Mouse (Mus musculus) liver, embryonic 14.5 days (tissue): ENCODE data around the gene Pomc. TPM values are rescaled to one million over a fixed set of nuclear protein-coding genes. Genes with fewer than 3 reads are reported as not detected.

ENCODE experiments used
- ATAC-seq: fragments of 200-750 bp; cut with Nextera tagmentation; 2 replicates; pipeline ENCODE4 v1.8.0; 2017; ENCODE audit warnings: moderate number of reproducible peaks, mild to moderate bottlenecking, moderate library complexity; ENCODE audit not compliant: insufficient read depth
- DNase-seq, 3 experiments: peaks; one replicate each; pipeline ENCODE4 v3.0.0-alpha.2; 2012 to 2013; ENCODE audit warnings: low read depth in 3 of 3, low spot score in 3 of 3
- H3K27ac ChIP-seq: fragments of 300-500 bp; sonication (generic); 2 replicates; pipeline ENCODE4 v1.5.1; 2014; ENCODE audit warnings: moderate library complexity, mild to moderate bottlenecking, control low read depth, inconsistent platforms
- H3K27me3 ChIP-seq: fragments of 300-500 bp; sonication (generic); 2 replicates; pipeline ENCODE4 v1.6.1; 2014; ENCODE audit warnings: mild to moderate bottlenecking, low read length, moderate library complexity; ENCODE audit not compliant: control insufficient read depth, insufficient read depth
- H3K36me3 ChIP-seq: fragments of 300-500 bp; sonication (generic); replicated peaks from 2 replicates; pipeline ENCODE4 v1.6.1; 2014; ENCODE audit warnings: low read depth; ENCODE audit not compliant: control insufficient read depth, insufficient read depth
- H3K4me1 ChIP-seq, 2 experiments: fragments of 200-500 bp in 1 of 2; fragments of 300-500 bp in 1 of 2; sonication (generic) in 1 of 2; replicated peaks; 2 replicates each; pipeline ENCODE4 v1.6.1; 2012 to 2014; ENCODE audit warnings: antibody characterized with exemption in 1 of 2, inconsistent platforms in 1 of 2, low read length in 1 of 2; ENCODE audit not compliant: control insufficient read depth in 2 of 2, insufficient read depth in 2 of 2
- H3K4me2 ChIP-seq: fragments of 300-500 bp; sonication (generic); 2 replicates; pipeline ENCODE4 v1.6.1; 2014; ENCODE audit warnings: low read depth, mild to moderate bottlenecking, control low read depth, moderate library complexity
- H3K4me3 ChIP-seq, 2 experiments: fragments of 200-500 bp in 1 of 2; fragments of 300-500 bp in 1 of 2; sonication (generic) in 1 of 2; 2 replicates each; pipeline ENCODE4 v1.5.1; 2012 to 2014; ENCODE audit warnings: low read depth in 2 of 2, low read length in 2 of 2, mild to moderate bottlenecking in 2 of 2, control low read depth in 1 of 2, inconsistent platforms in 1 of 2, moderate library complexity in 1 of 2; ENCODE audit not compliant: insufficient read depth in 1 of 2
- H3K9ac ChIP-seq: fragments of 300-500 bp; sonication (generic); replicated peaks from 2 replicates; pipeline ENCODE4 v1.6.1; 2014; ENCODE audit warnings: mild to moderate bottlenecking, control low read depth, moderate library complexity
- H3K9me3 ChIP-seq: fragments of 300-500 bp; sonication (generic); 2 replicates; pipeline ENCODE4 v1.6.1; 2016; ENCODE audit warnings: low read length, mixed read lengths; ENCODE audit not compliant: control insufficient read depth
- CTCF ChIP-seq: IDR thresholded peaks from 2 replicates; pipeline ENCODE4 v1.5.1; 2016; ENCODE audit warnings: antibody characterized with exemption, low read depth, control low read depth
- EP300 ChIP-seq: IDR thresholded peaks from 2 replicates; pipeline ENCODE4 v1.6.1; 2016; ENCODE audit warnings: antibody characterized with exemption, low read depth
- WGBS: fragments of 180-500 bp; shearing (Covaris S2); extraction: QIAGEN DNeasy Blood & Tissue Kit; methylation state at CpG from one replicate; pipeline ENCODE4 v1.1.7; 2014; ENCODE audit not compliant: insufficient replicate concordance; 5-methylcytosine and 5-hydroxymethylcytosine counted together
- polyA plus RNA-seq, 2 experiments: library from polyadenylated mRNA; depleted of rRNA in 1 of 2; stranded (reverse) in 1 of 2; unstranded in 1 of 2; fragments of >200 nt; fragmentation: Nextera tagmentation in 1 of 2; extraction: Ambion mirVana in 1 of 2; gene quantifications; 2 replicates each; pipeline versions ENCODE4 v1.2.1 to v1.2.3; 2012 to 2014

The Pomc gene
- polyA plus RNA-seq, 2 experiments: 0.28 to 0.50 TPM

DNA sequence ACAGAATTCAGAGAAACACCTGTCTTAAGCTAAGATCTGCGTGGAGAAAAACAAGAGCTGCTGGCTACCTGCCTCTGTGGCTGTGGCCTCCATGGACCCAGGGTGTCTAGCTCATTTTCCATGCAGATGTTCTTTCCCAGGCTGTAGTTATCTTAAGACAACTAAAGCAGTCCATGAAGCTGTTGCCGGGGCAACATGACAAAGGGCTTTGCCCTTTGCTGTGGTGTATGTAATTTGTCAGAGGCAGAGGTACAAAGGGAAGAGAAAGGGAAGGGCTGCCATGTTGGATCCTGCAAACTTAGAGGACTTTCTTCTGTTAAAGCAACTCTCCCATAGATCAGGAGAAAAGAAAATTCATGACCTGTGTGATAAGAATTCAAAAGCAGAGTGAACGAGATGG lies 36.3 kb downstream of the Pomc start:
- Histone ChIP-seq H3K4me3 (no peak overlapping the region), H3K36me3 (no peaks in the 10 kb centered on the region), H3K4me2 (no peak overlapping the region), H3K27ac (no peak overlapping the region), H3K4me1 (no peaks in the 10 kb centered on the region), H3K27me3 (no peaks in the 10 kb centered on the region), H3K9ac (no peak overlapping the region), H3K9me3 (no peaks in the 10 kb centered on the region)
- DNase-seq (no peak), ATAC-seq (no peak)
- WGBS: 73% methylated on average over 3 of the region's 3 CpGs
- TF ChIP-seq CTCF (no peak), EP300 (no peak)

DNA sequence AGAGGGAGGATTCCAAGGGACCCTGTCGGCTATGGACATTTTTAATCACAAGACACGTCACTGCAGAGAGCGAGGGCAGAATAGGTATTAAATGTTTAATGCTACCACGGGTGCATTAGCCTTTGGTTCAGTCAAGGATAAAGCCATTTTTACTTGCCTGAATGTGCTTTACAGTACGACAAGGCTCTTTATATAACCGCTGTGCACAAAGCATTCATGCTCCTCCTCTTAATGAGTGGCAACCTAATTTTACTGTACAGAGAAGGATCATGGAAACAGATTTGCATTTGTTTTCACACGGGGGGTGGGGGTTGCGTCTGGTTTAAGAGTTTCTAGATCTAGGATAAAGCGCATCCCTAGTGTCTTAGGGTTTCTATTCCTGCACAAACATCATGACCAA lies 42.0 kb downstream of the Pomc start:
- Histone ChIP-seq H3K36me3 (no peaks in the 10 kb centered on the region), H3K9ac (no peak overlapping the region), H3K27me3 (no peaks in the 10 kb centered on the region), H3K27ac (no peak overlapping the region), H3K4me1 (no peaks in the 10 kb centered on the region), H3K4me3 (no peak overlapping the region), H3K9me3 (no peaks in the 10 kb centered on the region), H3K4me2 (no peak overlapping the region)
- TF ChIP-seq CTCF: no peak
- no peak for TF ChIP-seq EP300
- no peak for DNase-seq
- WGBS: 63% methylated on average over 9 of the region's 9 CpGs
- ATAC-seq: no peak

DNA sequence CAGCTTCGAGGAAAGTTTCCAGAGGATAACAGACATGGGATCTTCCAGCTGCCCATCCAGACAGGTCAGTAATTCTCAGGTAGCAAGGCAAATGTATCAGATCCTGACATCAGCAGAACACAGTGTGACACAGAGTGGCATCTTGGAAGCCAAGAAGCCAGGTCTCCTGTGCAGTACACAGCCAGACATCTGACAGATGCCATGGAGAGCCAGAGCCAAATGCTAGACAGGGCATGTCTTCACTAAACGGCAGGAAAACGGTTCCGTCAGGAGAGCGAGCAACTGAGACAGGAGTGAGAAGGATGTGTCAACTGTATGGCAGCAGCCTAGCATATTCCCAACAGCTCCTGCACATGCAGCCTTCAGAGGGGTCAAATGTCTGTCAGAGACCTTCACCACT lies 45.7 kb downstream of the Pomc start:
- Histone ChIP-seq H3K27ac (no peak overlapping the region), H3K4me2 (no peak overlapping the region), H3K4me1 (no peaks in the 10 kb centered on the region), H3K9me3 (no peaks in the 10 kb centered on the region), H3K4me3 (no peak overlapping the region), H3K36me3 (no peaks in the 10 kb centered on the region), H3K27me3 (no peaks in the 10 kb centered on the region), H3K9ac (no peak overlapping the region)
- DNase-seq (no peak), ATAC-seq (no peak)
- TF ChIP-seq CTCF (no peak), EP300 (no peak)
- WGBS: 81% methylated on average over 5 of the region's 5 CpGs

DNA sequence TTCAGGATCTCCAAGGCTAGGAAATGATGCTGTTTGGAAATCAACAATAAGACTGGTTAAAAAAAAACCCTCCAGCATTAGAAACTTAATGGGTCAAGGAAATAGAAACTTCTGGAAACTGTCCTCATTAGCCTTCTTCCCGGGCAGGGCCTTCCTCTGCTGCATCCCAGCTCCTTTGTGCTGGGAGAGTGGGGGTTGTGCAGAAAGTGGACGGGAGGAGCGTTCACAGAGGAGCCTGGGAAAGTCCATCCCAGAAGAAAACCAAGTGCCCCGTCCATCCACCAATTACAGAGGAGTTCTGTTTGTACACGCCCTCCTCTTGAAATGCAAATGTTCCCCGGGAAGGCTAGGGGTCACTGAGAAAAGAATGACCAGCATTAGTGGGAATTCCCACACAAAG lies 49.9 kb downstream of the Pomc start:
- H3K4me1 ChIP-seq: no peaks in the 10 kb centered on the region
- WGBS: 30% methylated on average over 6 of the region's 6 CpGs
- TF ChIP-seq EP300 (no peak), CTCF (no peak)
- H3K9me3 ChIP-seq: no peaks in the 10 kb centered on the region
- H3K4me2 ChIP-seq: no peak overlapping the region
- H3K4me3 ChIP-seq: no peak overlapping the region
- no peak for DNase-seq
- no peak overlapping the region for H3K27ac ChIP-seq
- H3K36me3 ChIP-seq: no peaks in the 10 kb centered on the region
- H3K27me3 ChIP-seq: no peaks in the 10 kb centered on the region
- no peak overlapping the region for H3K9ac ChIP-seq
- no peak for ATAC-seq

DNA sequence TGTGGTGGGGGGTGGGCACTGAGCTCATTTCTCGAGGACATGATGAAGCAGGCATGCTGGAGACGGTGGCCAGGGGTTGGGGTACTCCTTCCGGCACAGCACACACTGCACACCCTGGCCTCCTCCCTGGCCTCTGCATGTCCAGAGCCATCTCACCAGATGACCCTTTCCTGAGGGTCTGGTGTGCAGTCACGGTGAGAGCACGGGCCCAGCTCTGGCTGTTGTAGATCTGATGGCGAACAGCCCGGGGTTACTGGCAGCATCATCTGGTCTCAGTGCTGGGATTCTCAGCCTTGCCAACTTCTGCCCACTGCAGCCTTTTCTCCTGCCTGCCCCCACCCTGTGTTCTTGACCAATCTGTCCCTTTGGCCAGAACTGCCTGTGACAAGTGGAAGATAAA lies 51.3 kb downstream of the Pomc start:
- WGBS: 63% methylated on average over 7 of the region's 7 CpGs
- DNase-seq (no peak), ATAC-seq (no peak)
- no peak overlapping the region for H3K27ac ChIP-seq
- H3K9me3 ChIP-seq: no peaks in the 10 kb centered on the region
- H3K27me3 ChIP-seq: no peaks in the 10 kb centered on the region
- no peak for TF ChIP-seq EP300
- TF ChIP-seq CTCF: no peak
- H3K4me3 ChIP-seq: no peak overlapping the region
- no peaks in the 10 kb centered on the region for H3K4me1 ChIP-seq
- H3K36me3 ChIP-seq: no peaks in the 10 kb centered on the region
- H3K4me2 ChIP-seq: no peak overlapping the region
- H3K9ac ChIP-seq: no peak overlapping the region
